Mouse (Mus musculus) brain, embryonic 14.5 days (tissue): ENCODE measurements at regions not wholly inside any gene's neighbourhood (a gene's known extent, or its start where the extent isn't known, plus 50 kb on each side); places are given as distances from the start of the nearest gene placed in this dataset.

Experiments used
- DNase-seq: peaks from one replicate; pipeline ENCODE4 v3.0.0-alpha.2; 2011; ENCODE audit warnings: low read depth
- CTCF ChIP-seq: fragments of 200-500 bp; IDR thresholded peaks from 2 replicates; pipeline ENCODE4 v1.5.1; 2012; ENCODE audit warnings: inconsistent platforms, mild to moderate bottlenecking, moderate library complexity, borderline replicate concordance; ENCODE audit not compliant: insufficient read depth, insufficient read length; ENCODE audit errors: extremely low read depth
- POLR2A ChIP-seq: fragments of 200-500 bp; IDR thresholded peaks from 2 replicates; pipeline ENCODE4 v1.6.1; 2012; ENCODE audit warnings: mild to moderate bottlenecking, inconsistent platforms, borderline replicate concordance; ENCODE audit not compliant: poor library complexity, insufficient read depth, insufficient read length, severe bottlenecking; ENCODE audit errors: extremely low read depth

DNA sequence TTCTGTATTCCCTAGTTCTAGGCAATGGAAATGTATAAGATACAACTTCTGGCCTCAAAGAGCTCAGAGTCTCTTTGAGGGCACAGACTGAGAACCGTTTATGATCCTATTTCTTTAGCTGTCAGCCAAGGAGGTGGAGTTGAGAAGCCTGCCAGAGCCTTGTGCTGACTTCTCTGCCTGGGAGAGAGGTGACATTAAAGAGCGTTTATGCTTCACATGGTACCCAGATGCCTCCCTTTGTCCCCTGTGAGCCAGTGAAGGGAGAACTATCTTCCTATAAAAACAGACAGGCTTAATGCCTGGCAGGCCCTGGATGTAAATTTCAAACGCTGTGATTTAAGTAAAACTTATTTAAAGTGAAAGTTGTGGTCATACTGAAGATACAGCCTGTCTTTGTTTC lies 657.1 kb downstream of the Gm826 start:
- no peak for TF ChIP-seq POLR2A
- TF ChIP-seq CTCF = no peak
- no peak for DNase-seq

DNA sequence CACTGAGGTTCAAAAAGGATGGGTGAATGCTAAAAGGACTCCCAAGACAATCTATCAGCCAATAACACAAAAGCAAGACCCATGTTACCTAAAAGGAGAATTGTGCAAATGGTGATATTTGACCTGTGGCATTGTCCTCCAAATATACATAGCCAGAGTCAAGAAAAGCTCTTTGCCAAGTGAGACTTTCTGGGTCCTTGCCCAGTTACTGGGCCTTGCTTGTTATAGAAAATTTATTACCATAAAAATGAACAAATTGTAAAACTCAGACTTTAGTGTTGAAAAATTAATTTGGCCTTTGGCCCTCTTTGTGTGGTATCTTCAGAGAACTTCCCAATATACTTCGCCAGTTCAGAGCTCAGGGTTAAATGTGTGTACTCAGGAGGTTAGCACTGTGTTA lies 653.3 kb downstream of the Gm826 start:
- DNase-seq = no peak
- TF ChIP-seq POLR2A = no peak
- no peak for TF ChIP-seq CTCF

DNA sequence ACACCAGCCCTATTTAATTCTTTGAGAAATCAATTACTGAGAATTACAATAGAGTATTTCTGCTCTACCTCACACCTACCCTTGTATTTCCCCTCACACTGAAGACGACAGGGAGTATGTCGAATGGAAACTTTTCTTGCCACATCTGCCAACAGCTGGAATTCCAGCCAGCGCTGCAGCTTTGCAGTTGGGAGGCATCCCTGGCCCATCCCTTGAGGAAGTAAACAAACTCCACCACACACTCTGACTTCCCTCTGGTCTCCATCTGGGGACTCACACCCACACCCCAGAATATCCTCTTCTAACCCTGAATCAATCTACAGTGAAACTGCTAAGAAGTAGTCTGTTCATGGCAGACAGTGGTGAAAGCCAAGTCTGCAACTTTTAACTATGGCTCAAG lies 630.9 kb downstream of the Gm826 start:
- DNase-seq = no peak
- no peak for TF ChIP-seq CTCF
- TF ChIP-seq POLR2A = no peak

DNA sequence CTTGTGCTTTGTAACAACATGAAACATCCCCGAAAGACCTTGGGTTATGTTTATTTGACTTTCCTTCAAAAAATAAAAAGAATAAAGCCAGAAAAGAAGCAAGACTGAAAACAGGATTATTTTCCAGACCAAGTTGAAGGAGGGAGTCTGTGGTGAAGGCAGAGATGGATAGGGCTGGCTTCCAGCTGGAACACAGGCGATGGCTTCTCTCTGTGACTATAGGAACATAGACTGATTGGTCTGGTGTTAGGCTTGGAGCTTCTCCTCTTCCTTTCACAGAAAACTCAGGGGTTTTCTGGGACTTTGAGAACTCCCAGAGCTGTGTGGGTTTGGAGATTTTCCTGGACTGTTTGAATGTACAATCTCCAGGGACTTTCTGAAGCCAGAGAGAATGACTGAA lies 625.8 kb downstream of the Gm826 start:
- TF ChIP-seq CTCF (no peak), POLR2A (no peak)
- DNase-seq = no peak

DNA sequence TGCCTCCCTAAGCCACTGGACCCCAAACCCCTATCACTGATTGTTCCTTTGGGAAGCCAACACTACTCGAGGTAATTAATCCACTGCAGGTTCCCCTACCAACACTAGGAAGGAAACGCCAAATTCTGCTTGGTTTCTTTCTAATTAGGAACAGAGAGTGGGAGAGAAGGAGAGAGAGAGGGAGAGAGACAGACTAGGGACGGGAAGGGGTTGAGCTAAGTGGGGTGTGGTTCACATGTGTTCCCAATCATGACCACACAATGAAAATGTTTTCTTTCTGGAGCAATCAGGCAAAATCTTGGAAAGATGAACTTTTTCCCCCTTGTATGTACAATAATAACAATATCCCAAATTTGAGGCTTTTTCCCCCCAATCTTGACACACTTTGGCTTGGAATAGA lies 619.3 kb downstream of the Gm826 start:
- TF ChIP-seq CTCF (no peak), POLR2A (no peak)
- DNase-seq = no peak

DNA sequence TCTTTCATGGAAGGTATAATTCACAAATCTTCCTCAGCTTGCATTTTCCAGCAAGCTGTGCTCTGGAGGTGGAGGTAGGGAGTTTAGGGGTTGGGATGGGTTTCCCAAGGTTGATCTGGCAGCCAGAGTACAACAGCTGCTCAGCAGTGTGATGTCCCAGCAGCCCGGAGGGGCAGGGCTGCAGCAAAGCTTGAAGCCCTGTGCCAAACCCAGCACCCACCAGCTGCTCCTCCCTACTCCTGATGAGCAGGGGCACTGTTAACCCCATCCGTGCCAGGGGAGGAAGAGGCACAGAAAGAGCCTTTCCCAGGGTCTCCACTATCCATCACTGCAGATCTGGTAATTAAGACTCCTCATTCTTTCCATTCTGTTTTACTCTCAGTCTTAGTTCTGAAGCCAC lies 615.2 kb downstream of the Gm826 start:
- TF ChIP-seq POLR2A = no peak
- no peak for TF ChIP-seq CTCF

DNA sequence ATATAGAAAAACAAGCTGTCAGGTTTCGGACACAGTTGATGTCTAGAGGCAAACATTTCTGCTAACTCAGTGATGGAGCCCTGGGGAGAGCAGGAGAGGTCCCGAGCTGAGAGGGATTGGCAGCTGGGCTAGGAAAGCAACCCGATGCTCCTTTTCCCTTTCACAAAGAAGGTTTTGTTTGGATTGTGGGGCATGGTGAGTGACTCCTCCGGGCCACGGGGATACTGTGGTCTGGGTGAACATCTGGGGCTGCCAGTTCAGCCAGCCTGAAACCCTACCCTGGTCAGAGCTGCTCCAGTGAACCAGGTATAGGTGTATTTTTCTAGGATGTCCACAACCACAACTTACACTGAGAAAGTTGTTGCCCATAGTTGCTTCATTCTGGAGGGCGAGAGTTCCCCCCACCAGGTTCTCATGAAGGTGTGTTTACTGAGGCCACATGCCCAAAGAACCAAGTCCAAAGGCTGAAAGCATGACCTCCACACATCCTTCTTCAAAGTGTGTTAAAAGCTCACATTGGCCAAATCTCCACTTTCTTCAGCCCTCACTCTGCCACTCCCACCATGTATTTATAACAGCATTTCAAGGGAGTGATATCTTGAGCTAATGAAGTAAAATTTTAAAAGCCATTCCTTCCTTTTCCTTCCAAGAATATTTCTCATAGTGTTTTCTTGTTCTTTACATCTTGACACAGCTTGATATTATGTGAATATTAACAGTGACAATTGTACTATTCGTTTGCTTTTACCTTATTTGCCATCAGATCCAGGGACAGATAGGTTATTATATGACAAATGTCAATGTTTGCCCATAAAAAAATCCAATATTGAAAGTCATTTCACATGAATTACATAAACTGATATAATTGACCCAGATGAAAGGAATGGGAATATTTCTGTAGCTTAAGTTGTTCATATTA lies 608.5 kb downstream of the Gm826 start:
- no peak for DNase-seq

More for the DNA sequence above, 615.2 kb downstream of the Gm826 start:
- DNase-seq = peak; percentile 50

DNA sequence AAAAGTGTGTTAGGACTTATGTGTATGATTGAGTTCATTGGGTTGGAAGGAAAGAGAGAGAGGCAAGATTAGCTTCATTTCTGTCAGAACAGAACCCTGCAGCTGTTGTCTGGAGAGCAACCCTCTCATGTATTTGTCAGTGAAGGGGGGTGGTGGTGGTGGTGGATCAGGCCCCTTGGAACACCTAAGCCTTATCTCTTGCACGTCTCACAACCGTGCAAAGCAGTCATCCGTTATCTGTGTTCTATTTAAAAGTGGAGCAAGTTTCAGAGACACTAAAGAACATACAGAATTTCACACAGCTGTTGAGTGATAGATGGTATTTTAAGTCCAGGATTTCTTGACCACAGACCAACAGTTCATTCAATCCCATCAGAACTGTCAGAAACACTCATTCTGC lies 604.7 kb downstream of the Gm826 start:
- no peak for DNase-seq
- no peak for TF ChIP-seq POLR2A
- TF ChIP-seq CTCF = no peak

More for the DNA sequence above, 608.5 kb downstream of the Gm826 start:
- TF ChIP-seq POLR2A (no peak), CTCF (no peak)

DNA sequence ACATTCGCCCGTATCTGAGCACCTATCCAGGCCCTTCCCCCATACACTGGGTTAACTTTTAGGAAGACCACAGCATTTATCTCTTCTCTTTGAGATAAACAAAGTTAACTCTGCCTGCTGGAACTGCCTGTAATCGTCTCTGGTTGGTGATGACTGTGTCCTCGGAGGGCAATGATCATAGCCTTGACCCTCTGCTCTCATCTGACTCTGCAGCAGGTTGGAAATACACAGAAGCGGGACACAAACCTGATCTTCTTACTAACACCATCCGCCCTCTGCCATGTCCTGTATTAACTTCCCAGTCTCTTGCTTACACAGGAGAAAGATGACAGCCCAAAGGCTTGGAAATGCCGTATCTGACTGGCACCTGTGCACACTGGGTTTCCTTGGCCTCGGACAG lies 603.7 kb downstream of the Gm826 start:
- no peak for TF ChIP-seq POLR2A
- TF ChIP-seq CTCF = no peak
- DNase-seq = no peak

DNA sequence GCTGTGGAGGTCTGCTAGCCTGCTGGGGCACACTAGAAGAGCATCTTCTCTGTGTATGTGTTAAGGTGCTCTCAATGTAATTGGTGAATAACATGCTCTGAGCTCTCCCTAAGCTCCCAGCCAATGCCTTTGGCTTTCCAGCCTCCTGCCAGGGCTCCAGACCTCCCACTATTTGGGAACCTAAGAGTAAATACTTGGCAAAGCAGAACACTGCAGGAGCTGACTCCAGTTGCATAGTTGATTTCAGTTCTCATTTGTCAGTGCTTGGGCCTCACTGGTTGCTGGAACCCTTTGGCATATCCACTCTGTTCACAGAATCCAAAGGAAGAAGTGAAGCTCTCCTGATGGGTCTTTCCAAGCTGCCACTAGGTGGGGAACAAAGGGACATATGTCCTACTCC lies 602.7 kb downstream of the Gm826 start:
- TF ChIP-seq POLR2A (no peak), CTCF (no peak)
- DNase-seq = no peak

DNA sequence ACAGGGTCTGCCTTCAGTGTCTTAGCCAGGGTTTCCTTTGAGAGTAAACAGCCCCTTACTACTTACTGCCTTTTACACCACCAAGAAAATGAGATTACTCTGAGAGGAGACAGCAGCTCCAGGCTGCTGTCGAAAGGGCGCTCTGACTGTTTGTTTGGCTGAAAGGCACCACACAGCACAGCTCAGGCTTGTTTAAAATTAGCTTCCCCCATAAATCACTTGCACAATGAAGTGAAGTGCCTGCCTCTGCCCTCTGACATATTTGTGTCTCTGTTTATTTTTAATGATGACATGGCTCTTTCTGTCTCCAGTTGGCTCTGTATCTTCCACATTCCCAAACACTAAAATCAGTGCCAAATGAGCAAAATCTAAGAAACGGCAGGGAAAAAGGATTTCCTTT lies 601.5 kb downstream of the Gm826 start:
- TF ChIP-seq CTCF (no peak), POLR2A (no peak)

DNA sequence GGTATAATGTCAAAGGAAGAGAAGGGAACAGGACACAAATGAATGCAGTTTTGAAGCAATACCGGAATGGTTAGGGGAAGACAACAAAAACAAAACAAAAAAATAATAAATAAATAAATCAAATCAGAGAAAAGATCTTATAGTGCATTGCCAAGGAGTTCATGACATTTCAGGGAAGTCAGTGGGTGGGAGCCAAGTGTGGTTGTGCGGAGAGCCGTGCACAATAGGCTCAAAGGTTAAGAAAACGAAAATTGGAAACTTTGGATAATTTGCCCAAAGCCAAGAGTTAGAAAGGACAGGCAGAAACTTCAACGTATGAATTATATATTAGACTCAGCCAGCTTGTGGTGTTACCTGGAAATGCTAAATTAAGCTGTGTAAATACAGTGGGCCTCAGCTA lies 599.4 kb downstream of the Gm826 start:
- no peak for DNase-seq
- no peak for TF ChIP-seq POLR2A
- TF ChIP-seq CTCF = no peak

More for the DNA sequence above, 601.5 kb downstream of the Gm826 start:
- peak; percentile 31 for DNase-seq

DNA sequence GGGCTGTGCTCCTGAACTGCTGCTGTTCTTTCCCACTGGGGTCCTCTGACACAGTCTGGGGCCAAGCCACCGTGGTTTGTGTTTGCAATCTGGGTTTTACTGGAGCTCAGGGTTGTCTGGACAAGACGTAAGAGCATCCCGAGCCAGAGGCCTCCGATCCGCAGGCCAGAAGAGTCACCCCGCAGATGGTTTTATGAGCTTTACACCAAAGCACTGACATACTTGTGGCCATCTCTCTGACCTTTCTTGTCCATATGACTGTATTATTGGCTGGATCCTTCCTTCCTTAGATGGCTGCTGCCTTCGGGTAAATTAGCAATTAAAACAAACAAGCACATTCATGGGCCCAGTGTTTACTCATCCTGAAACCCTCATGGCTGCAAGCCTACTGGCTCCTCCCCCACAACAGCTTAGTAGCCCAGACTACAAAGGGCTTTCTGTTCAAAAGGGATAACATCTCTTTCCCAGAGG lies 578.4 kb downstream of the Gm826 start:
- TF ChIP-seq POLR2A (no peak), CTCF (no peak)
- DNase-seq = peak; percentile 92

DNA sequence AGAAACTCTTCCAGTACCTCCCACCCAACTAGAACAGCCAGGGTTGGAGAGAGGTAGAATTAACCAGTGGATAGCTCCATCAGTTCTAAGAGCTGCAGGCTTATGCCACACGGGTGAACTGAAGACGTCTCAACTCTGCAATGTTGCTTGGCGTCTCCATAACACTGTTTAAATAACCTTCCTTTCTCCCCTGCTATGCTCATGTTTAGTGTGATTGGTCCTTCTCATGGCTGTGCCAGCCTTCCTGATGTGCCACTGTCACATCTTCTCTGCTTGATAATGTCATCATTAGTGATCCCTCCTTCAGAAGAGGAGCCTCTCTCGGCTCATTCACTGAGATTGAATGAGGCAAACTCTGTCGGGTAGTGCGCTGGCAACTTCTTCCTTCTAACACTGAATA lies 573.2 kb downstream of the Gm826 start:
- no peak for TF ChIP-seq POLR2A
- TF ChIP-seq CTCF = no peak
- no peak for DNase-seq

DNA sequence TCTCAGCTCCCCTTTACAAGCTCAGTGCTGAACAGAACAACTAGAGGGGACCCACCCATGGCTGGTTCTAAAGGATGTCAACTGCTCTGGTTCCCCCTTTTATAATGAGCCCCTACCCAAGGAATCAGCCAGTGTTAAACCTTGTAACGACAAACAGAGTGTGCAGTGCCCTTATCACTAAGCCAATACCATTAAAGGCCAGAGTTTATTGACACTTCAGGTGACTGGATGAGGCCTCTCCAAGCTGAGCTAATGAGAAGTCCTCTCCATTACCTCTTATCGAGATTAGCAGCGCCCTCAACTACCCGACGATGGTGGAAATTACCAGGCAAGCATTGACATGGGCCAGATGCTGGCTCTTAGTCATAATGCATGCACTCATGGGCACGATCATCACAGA lies 570.8 kb downstream of the Gm826 start:
- TF ChIP-seq CTCF (no peak), POLR2A (no peak)
- DNase-seq = no peak
